Mouse (Mus musculus): Measurements from ENCODE around the gene Gtf2a2. TPM values are rescaled to one million over a fixed set of nuclear protein-coding genes. Genes with fewer than 3 reads are reported as not detected.
A peak's percentile ranks its signal among the peaks of the same experiment; 100 is the strongest.

The Gtf2a2 gene
- 10 to 100 TPM; 57.9 to 88.5 (median 71.7) TPM for total RNA-seq (2022)

DNA sequence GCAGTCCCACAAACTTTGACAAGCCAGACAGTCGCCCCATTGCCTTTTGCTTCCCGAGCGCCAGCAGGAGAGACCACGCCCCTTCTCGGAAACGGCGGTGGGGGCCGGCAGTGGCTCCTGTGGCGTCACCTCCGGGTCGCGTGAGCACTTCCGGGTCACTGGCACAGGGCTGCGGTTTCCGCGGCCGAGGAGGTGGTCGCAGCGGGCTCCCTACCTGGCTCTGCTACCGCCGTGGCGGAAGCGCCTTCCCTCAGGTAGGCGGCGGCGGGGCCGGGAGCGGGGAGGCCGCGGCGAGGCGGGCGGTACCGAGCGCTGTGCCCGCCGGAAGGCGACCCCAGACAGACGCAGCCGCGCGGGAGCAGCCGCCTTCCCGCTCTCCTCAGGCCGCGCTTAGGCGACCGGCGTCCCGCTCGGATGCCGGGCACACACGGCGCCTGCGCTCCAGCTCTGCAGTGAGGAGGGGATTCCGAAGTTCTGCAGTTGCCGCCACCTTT, at the start of gene Gtf2a2:
Gene Gtf2a2, plus strand, starts transcription at position 143 of the 494 bp plus-strand sequence.
- peak; percentile 90 for DNase-seq

DNA sequence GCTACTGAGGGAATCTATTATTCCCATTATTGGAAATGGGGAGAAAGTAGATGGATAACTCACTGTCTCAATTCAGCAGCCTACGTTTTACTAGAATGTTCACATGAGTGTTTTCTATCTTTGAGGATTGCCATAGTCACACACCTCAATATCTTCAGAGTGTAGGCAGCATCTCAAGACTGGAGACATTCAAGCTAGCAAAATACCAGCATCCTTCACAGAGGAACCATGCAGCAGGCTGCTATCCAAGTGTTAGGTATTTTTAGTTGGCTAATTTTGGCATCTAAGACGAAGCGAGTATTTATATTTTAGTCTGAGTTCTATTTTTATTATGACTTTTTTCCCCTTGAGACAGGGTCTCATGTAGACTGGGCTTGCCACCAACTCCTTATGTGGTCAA, 48.0 kb upstream of the Gtf2a2 start:
- no peak for DNase-seq

DNA sequence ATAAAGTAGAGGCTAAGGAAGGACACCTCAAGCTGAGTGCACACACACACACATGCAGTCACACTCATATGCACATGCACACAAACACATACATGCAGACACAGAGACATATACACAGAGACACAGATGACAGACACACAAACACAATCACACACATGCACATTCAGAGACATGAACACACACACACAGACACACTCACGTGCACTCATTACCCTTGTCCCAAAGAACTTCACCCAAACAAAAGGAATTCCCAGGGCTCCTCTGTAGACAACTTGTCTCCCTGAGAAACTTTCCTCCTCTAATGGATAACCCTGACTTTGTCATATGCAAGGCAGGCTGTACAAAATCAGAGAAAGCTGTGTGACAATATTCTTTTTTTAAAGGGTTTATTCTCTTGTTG, 26.8 kb upstream of the Gtf2a2 start:
- no peak for DNase-seq

DNA sequence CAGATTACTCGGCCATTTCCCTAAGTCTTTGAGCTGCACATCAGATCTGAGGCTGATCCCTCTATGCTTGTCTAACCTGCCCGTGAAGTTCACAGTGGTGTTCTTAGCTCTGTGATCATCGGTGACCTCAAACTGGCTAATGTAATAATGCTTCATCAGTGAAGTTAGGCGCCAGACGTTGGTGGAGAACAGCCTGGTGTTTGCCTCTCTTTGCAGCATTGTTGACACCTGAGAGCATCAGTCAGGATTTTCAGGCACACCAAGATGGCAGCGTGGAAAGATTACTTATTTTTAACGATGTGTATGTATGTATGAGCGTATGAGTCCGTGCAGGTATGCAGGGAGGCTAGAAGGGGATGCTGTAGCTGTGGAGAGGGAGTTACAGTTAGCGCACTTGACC, 26.3 kb upstream of the Gtf2a2 start:
- no peak for DNase-seq

DNA sequence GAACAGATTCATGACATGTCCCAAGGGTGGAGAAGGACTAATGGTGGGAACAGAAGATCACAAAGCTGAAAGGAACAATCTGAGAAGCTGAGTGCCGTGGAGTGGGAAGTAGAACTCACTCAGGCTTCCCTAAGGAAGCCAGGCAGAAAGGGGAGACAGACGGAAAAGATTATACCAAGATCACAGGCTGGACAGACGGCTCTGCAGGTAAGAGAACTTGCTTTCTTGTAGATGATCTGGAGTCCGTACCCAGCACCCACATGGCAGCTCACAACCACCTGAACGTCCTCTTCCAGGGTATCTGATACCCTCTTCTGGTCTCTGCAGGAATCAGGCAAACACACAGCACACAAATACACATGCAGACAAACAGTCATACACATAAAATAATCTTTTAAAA, 25.8 kb upstream of the Gtf2a2 start:
- no peak for DNase-seq

DNA sequence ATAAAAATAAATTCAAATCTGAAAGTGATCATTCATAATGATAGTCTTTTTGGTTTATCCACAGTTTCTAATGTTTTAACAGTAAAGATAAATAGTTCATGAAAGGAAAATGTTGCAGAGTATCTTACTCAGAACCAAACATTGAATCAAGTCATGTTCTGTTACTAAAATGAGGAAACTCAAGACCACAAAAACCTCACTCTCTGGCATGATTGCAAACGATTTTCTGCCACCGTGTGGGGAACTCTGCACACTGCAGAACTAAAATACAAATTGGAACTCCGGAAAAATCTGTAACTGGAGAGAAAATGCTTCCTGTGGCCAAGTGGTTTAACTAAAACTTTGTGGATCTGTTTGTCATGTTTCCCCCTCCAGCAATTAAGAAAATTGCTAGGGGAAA, 24.8 kb upstream of the Gtf2a2 start:
- DNase-seq: peak; percentile 42

DNA sequence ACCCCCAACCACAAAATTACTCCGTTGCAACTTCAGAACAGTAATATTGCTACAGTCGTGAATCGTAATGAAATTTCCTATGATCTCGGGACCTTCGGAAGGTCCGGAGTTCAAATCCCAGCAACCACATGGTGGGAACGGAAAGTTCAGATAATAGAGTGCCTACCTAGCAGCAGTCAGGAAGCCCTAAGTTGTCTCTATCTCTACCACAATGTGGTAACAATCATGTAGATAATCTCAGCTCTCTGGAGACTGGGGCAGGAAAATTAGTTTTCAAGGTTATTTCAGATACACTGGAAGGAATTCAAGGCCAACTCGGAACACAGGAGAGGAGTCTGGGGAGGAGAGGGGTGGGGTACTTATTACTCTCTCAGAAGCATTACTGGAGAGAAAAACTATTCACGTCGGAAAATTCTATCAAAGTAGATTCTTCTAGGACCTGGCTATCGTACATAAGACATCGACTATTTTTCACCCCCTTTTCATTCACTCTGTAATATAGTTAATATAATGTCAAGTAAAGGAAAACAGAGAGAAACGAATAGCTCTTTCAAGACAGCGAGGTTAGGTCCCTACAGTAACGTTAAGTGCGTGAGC, 23.5 kb upstream of the Gtf2a2 start:
- no peak for DNase-seq

DNA sequence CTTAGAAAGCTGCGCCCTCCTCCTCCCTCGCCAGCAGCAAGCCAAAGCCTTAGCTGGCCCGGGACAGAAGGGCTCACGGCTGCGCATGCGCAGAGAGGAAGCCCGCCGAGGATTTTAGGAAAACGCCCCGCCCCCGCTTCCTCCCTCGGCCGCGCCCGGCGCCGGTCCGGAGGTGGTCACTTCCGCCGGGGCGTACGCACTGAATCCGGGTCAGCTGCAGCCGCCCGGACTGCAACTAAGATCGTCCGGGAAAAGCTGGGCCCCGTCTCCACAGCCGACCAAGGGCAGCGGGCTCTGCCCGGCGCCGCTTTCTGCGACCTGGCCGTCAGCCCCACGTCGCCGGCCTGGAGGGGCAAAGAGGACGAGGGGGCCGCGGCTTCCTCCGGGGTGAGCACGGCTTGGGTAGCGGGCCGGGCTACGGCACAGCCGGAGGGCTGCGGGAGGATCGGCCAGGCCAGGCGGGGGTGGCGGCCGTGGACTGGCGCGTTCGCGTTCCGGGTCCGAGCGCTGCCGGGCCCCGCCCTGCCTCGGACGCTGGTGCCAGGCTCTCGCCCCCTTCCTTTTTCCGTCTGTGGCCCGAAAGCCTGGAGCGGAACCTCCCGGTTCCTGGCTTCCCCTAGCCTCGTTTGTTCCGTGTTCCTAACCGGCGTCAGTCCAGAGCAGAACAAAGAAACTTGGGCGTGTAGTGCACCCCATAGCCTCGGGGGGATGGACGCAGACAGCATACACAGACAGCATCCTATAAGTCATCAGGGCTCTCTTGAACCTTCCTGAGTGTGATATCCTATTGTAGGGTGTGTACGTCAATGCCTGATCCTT, 22.8 kb upstream of the Gtf2a2 start, which contains the start of gene Bnip2:
Gene Bnip2, plus strand, starts transcription at position 164 of the 819 bp plus-strand sequence.
- DNase-seq: peak; percentile 93

DNA sequence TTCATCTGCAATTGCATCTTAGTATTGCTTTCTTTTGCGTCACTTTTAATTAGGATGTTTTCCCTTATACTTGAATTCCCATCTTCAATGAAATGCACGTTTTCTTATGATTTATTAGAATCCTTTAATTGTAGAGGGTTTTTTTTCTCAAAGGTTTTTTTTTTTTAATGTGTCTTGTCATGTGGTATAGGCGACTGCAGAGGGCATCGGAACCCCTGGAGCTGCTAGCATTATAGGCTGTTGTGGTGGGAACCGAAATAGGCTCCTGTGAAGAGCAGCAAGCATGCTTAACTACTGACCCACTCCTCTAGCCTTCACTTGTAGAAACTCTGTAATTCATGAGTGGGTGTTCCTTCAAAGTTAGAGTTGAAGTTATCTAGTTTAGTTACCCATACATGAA, 22.0 kb upstream of the Gtf2a2 start:
- no peak for DNase-seq

DNA sequence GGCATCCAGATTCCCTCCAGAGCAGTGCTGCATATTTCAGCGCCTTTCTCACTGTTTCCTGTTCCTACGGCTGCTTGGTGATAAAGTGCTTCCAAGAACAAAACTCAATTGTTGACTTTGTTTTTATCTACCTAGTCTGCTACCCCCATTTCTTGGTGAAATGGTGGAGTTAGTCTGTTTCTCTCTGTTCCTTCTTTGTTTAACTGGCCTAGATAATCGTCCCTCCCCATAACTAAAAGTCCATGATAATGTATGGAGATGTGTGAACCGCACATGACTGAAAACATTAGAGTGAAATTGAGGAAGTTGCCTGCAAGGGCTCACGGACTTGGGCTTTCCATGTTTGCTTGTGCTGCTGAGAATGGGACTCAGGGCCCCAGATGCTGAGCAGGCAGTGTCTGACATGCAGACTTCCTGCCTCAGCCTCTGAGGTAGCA, 19.5 kb upstream of the Gtf2a2 start:
- no peak for DNase-seq

DNA sequence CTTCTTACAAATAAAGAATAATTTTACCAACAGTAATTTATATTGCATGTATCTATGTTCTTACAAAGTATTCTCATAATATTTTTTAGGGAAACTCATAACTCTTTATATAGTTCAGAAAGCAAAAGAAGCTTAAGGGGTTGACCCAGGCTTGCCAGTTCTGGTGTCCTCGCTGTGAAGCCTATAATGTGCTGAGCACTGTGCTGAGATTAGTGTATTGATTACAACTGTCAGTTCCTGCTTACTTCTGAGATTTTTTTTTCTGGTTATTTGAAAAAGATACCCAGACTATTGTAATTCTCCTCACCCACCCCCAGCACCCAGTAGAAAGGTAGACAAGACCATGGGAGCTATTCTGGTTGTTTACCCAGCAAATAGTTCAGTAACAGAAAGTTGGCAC, 18.9 kb upstream of the Gtf2a2 start:
- no peak for DNase-seq

DNA sequence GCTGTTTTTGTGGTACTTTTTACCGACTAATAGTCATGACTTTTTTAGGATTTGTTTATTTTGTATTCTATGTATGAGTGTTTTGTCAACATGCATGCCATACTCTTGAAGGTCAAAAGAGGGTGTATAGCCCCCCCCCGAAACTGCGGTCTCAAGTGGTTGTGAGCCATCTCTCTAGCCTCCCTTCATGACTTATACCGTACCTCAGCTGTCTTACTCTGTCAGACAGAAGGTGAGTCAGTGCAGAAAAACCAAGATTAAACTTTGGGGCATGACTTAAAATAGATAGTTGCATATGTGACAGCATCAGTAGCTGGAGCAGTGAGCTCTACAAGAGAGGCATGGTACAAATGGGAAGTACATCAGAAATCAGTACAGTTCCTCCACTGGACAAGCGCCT, 17.8 kb upstream of the Gtf2a2 start:
- DNase-seq: no peak

DNA sequence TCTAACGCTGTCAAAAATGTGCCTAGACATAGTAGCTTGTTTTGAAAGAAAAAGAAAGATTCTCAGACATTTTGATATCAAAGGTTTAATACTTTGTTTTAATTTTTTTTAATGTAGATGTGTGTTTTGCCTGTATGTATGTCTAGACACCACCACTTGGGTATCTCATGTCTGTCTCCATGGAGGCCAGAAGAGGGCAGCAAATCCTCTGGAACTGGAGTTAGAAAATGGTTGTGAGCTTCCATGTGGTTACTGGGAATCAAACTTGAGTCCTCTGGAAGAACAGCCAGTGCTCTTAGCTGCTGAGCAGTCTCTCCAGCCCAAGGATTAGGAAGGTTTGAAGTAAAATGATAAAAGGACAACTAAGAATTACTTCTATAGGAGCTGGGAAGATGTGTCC, 13.0 kb upstream of the Gtf2a2 start:
- no peak for DNase-seq

DNA sequence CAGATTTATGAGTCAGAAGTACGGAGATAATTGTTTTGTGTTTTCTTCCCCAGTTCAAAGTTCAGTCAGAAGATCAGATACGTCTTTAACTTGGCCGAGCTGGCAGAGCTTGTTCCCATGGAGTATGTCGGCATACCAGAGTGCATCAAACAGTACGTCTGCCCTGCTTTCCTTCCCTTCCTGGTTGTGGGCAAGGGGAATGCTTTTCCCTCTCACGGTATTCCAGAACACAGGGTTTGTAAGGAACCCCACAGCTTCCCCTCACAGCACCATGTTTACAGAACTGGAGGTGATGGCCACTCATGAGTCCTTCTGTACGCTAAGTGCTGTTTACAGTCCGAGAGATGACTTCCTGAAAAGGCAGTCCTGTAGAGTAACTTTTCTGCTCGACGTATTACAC, 8.8 kb upstream of the Gtf2a2 start:
- DNase-seq: no peak

DNA sequence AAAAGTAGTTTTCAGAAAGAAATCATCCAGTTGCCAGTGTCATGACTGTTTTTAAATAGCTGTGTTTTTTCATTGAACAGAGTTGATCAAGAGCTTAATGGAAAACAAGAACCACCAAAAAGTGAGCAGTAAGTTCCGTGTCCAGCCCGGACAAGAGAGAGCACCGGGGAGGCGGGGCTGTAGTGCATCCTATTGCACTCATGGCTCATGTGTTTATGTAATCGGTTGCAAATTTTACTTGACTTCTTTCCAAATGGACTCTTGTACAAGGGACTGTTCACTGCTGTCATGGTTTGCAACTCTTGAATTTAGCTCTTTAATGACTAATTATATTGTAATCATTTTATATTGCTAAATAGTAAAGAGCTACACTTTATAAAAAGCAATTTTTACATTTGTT, 5.4 kb upstream of the Gtf2a2 start:
- DNase-seq: no peak

DNA sequence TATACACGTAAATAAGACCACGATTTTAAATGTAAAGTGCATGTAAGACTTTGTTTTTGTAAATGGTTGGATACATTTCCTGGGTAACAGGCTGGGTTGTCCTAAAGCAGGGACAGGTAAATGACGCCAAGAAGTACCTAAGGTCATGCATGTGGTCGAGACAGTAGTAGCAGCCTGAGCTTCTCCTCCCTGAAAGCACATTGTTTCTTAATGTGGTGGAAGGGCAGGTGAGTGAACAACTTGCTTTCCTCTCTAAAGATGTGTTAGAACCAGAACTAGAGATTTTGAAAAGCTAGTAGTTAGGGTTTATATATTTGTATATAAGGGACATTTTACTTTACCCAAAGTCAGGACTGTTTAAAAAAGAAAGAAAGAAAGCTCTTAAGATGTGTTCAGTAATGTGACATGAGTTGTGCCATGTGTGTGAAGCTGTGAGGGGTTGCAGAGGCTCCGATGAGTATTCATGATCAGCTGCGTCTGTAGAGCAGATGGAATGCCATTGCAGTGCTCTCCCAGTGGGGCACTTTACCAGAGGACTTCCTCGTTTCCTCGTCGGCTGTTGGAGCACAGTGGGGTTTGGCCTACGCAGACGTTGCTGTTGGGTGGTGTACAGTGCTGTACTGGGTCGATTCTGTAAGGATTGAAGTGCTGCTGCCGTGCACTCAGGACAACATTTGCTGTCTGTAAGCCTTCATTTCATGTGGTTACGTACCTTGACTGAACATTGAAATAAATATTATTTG, 4.7 kb upstream of the Gtf2a2 start:
- no peak for DNase-seq

DNA sequence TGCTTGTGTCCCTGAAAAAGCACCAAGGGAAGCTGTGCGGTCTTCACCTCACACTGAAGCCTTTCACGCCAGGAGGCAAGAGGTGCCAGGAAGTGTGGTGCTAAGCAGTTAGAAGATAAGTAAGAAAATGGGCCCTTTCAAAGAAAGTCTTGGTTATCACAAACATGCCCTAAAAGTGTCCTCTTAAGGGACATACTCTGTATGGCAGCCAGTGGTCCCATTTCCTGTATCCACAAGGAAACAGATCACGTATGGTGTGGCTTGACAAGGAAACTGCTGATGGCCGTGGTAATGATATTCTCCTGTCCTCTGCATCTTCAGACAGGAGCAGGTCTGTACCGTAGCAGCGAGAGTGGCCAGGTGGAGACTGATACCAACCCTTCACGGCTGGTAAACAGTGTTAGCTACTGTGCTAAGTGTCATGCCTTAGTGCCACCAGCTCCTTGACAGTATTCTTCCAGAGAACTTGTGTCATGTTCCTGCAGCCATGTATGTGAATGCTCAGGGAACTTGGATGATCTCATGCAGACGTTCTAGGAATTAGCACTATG, 2.5 kb upstream of the Gtf2a2 start:
- DNase-seq: no peak

DNA sequence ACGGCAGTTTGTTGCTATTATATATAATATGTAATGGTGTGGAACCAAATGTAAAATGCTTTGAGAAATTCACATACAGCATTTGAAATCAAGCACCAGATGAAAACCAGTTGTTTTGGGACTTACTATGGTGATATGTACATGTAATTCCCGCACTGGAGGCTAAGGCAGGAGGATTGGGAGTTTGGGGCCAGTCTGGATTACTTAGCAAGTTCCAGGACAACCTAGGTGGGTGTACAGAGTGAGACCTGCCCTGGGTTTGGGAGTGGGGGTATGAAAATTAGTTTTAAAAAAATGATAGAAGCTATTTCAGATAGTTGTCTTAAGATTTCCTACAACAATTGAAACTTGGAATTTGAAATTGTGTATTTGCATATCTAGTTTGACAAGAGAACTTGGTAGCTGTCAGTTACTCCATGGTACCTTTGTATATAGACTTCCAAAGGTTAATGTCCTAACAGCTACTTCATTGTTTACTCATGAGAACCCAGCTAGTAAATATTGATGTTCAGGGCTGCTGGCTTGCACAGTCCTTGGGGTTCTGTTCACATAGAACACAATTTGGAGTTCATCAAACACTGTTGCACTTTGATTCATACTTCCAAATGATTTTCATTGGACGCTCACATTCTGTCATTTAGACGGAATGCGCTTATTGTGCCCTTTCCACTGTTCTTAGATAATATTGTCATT, 1.4 kb upstream of the Gtf2a2 start:
- no peak for DNase-seq

DNA sequence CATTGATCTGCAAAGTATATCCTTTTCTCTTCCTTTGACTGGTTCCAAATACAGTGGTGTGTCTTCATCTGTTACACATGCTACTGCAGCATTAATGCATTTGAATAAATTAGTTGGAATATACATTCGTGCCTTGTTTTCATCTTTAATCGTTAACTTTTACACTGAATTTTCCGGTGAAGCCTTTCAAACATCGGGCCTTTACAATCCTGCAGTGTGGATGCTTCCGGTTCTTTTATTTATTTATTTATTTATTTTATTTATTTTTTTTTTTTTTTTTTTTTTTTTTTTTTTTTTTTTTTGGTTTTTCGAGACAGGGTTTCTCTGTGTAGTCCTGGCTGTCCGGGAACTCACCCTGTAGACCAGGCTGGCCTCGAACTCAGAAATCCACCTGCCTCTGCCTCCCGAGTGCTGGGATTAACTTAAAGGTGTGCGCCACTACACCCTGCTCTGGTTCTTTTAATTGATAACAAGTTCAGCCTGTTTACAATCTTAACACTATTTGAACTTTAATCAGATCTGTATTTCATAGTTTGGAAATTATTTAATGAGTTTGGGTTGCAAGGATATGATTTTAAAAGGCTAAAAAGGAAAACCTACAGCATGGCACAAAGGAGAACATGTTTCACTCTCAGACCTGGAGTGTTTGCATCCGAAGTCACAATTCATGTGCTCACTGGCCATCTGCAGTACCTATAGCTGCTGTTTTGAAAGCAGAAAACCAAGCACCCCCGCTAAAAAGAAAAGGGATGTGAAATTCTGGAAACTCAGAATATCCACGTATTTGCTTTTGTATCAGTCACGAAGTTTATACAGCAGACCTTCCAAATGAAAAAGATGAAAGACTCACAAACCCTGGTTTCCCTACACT, 578 bp upstream of the Gtf2a2 start:
- DNase-seq: no peak

DNA sequence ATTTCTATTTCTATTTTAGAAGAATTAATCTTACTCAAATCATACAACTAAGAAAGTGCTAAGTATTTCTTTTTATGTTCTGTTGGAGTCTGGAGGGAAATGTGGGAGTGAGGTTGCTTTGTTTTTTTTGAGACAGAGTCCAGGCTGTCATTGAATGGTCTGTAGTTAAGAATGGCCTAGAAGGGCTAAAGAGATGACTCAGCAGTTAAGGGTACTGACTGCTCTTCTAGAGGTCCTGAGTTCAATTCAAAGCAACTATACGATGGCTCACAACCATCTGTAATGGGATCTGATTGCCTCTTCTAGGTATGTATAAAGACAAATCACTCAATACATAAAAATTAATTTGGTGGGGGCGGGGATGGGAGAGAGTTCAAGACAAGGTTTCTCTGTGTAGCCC, 3.3 kb downstream of the Gtf2a2 start:
- no peak for DNase-seq

DNA sequence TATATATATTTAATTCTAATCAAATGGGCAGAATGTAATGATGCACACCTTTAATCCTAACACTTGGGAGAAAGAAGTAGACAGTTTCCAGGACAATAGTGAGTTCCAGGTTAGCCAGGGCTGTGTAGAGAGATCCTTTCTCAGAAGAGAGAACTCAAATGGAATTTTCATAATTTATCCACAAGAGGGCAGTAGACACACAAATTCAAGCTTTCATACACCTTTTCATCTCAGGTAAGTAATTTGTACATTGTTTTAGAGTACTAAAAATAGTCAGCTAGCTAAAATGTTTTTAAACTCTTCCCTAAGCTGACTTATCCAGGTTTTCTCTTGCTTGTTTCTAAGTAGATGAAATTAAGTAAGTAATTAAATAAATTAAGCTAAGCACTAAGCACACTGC, 6.5 kb downstream of the Gtf2a2 start:
- no peak for DNase-seq
